Mouse (Mus musculus): ENCODE data around the gene Myl4.
"Not testable (repeated sequence)": the region's sequence is repeated elsewhere in the genome, so short reads cannot be mapped to it uniquely, and the experiment has no call there.

The Myl4 gene

GRCm38 (mm10) chr11:104550406-104550974 lies at the start of gene Myl4, which contains the start of gene Cdc27:
Gene Myl4 (plus strand): TSS chr11:104550663.
Gene Cdc27 (minus strand): TSS chr11:104550620.
- peak; percentile 98 to 99 for DNase-seq (ENCODE audit: low spot score in 2 of 2)

DNA sequence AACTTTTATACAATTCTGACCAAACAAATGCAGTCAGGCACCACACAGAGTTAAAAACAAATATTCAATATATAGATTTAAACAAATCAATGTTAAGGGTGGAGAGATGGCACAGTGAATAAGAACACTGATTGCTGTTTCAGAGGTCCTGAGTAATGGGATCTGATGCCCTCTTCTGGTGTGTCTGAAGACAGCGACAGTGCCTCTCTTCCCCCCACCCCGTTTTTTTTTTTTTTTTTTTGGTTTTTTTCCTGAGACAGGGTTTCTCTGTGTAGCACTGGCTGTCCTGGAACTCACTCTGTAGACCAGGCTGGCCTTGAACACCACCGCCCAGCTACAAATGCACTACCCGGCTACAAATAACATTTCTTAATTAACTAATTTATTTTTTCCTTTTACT lies 42.0 kb upstream of the Myl4 start:
- no peak for DNase-seq (ENCODE audit: low spot score in 2 of 2)

GRCm38 (mm10) chr11:104510606-104511005 lies 39.9 kb upstream of the Myl4 start:
- DNase-seq (ENCODE audit: low spot score in 2 of 2) = peak in 1 of 2 experiments; percentile 38

- DNase-seq (ENCODE audit: low spot score in 2 of 2) = no peak
These were observed 38.0 kb upstream of the Myl4 start for GRCm38 (mm10) chr11:104512436-104512835.

- DNase-seq (ENCODE audit: low spot score in 2 of 2) = no peak
These were observed 24.5 kb upstream of the Myl4 start for GRCm38 (mm10) chr11:104525935-104526334.

DNA sequence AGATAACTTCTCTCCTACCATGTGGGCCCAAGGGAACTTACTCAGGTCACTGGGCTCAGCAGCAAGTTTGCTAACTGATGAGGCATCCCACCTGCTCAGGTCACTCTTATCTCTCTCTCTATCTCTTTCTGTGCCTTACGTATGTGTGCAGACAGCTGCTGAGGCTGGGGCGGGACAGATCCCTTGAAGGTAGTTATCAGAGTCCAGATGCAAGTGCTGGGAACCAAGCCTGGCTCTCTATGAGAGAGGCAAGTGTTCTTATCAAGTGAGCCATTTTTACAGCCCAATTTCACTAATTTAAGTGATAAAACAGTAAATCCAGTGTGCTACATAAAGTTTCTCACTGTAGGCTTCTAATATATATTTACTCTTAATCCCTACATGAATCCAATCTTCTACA lies 13.6 kb upstream of the Myl4 start:
- no peak for DNase-seq (ENCODE audit: low spot score in 2 of 2)

GRCm38 (mm10) chr11:104537945-104538555 lies 12.4 kb upstream of the Myl4 start:
- no peak for DNase-seq (ENCODE audit: low spot score in 2 of 2)

DNA sequence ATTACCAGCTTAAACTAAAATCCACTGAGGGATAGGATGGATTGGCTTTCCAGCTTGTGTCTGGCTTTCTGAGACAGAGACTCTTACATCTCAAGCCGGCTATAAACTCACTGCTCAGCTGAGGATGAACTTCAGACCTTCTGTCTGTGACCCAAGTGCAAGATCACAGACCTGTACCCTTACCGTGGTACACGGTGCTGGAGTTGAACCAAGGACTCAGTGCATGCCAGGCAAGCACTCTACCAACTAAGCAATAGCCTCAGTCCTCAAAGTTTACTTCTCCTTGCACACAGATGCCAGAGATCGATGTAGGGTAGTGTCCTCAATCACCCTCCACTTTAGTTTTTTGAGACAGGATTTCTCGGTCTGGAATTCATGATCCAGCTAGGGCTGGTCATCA lies 10.7 kb upstream of the Myl4 start:
- no peak for DNase-seq (ENCODE audit: low spot score in 2 of 2)

DNA sequence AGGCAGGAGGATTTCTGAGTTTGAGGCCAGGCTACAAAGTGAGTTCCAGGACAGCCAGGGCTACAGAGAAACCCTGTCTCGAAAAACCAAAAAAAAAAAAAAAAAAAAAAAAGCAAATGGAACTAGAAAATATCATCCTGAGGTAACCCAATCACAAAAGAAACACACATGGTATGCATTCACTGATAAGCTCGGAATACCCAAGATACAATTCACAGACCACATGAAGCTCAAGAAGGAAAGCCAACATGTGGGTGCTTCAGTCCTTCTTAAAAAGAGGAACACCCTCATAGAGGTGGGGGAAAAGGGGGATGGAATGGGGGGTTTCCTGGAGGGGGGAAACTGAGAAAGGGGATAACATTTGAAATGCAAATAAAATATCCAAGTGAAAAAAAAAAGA lies 7.1 kb upstream of the Myl4 start:
- not testable (repeated sequence) for DNase-seq (ENCODE audit: low spot score in 2 of 2)

DNA sequence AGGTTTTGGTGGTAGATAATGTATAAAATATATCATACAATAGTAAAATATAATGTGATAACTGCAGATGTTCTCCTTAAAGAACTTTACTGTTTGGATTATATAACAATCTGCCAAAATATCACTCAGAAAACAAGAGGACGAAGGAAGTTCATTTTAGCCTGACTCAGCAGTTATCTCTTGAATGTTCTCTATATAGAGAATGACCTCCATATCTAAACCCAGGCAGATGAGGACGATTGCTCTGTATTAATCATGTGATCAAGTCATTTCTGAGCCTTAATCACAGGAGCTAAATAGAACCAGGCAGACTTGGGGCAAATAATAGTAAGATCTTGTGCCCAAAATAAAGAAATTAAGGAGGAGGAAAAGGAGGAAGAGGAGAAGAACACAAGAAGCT lies 6.0 kb upstream of the Myl4 start:
- DNase-seq (ENCODE audit: low spot score in 2 of 2) = no peak

DNA sequence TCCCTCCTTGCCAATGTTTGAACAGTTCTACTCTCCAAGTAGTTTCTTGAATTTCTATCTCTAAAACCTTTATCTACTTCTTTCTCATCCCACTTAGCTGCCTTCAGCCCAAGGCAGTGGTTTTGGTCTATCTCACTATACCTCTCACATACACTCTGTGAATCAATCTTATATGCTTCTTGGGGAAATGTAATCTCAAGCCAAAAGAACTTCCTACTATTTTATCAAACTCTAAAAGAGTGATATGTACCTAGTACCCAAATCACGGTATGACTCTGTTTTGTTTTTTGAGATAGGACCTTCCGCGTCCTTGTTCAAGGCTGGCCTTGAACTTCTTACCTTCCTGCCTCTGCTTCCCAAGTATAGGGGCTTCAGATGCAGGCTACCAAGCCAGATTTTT lies 3.0 kb upstream of the Myl4 start:
- DNase-seq (ENCODE audit: low spot score in 2 of 2) = no peak

GRCm38 (mm10) chr11:104549438-104550405 lies 741 bp upstream of the Myl4 start:
- peak; percentile 48 to 81 for DNase-seq (ENCODE audit: low spot score in 2 of 2)

DNA sequence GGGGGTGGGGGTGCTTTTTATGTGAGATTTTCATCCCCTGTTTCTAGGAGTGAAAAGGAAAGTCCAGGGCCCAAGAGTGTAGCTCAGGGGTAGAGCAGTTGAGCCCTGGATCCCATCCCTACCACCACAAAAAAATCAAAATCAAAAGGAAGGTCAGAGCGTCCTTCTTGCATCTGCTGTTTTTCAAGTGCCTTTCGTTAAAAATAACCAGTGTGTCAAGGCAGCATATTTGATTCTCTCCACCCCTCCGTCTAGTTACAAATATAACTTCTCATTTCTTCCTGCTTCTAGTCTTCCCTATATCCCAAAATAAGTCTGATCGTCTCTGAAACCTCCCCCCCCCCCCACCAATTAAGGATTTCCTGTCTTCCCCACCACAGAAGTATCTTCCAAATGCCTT lies 7.6 kb downstream of the Myl4 start:
- no peak for DNase-seq (ENCODE audit: low spot score in 2 of 2)

- DNase-seq (ENCODE audit: low spot score in 2 of 2) = peak; percentile 65 to 82
These were observed 8.4 kb downstream of the Myl4 start for GRCm38 (mm10) chr11:104558651-104559403.

GRCm38 (mm10) chr11:104560971-104561370 lies 10.5 kb downstream of the Myl4 start:
- DNase-seq (ENCODE audit: low spot score in 2 of 2) = no peak

DNA sequence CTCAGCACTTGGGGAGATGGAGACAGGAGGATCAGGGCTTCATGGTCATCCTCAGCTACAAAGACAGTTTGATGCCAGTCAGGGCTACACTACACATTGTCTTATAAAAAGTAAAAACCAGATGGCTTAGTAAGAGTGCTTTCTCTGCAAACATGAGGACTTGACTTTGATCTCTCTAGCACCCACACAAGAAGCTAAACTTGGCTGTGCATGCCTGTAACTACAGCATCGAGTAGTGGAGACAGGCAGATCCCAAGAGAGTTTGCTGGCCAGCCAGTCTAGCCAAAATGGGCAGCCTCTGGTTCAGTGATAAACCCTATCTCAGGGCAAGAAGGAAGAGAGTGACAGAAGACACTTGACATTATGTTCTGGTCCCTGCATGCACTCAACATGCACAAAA lies 13.0 kb downstream of the Myl4 start:
- no peak for DNase-seq (ENCODE audit: low spot score in 2 of 2)

DNA sequence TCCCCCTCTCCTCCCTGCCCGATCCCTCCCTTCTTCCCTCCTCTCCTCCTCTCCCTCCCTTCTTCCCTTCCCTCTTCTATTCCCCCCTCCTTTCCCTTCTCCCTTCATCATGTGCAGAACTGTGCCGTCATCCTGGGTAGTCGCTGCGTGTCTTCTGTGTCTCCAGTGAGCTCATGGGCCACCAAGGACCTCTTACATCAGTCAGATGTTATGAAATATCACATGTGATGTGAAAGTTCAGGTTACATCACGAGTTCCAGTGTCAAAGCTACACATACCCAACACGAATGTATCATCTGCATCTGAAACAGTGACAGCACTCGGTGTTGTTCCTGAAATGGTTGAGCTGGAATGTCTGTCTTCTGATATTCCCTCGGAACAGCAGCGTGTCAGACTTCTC lies 14.7 kb downstream of the Myl4 start:
- DNase-seq (ENCODE audit: low spot score in 2 of 2) = no peak

DNA sequence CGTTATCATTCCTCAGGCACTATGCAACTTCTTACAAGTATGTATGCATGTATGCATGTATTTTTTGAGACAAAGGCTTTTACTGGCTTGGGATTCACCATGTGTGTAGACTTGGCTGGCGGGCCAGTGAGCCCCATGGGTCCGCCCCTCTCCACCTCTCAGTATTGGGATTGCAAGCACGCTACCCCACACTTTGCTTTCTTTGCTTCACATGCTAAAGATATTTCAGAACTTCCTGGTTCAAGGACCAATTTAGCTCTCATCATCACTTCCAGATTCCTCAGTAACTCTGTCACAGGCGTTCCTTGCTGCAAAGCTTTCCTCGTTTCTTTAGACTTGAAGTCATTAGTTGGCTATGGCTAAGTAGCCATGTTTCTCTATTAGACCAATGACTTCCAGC lies 15.6 kb downstream of the Myl4 start:
- no peak for DNase-seq (ENCODE audit: low spot score in 2 of 2)

DNA sequence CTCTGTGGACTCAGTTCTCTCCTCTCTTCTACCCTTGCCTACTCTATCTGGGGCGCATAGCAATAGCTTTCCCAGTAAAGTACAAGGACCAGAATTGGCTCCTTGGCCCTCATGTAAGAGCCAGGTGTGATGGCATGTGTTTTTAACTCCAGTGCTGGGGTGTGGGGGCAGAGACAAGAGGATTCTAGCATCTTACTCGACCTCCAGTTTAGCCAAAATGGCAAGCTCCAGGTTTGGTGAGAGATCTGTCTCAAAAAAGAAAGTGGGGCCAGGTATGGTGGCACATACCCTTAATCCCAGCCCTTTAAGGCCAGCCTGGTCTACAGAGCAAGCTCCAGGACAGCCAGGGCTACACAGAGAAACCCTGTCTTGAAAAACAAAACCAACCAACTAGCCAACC lies 16.3 kb downstream of the Myl4 start:
- DNase-seq (ENCODE audit: low spot score in 2 of 2) = no peak

GRCm38 (mm10) chr11:104567736-104568135 lies 17.3 kb downstream of the Myl4 start:
- no peak for DNase-seq (ENCODE audit: low spot score in 2 of 2)

GRCm38 (mm10) chr11:104568326-104568725 lies 17.9 kb downstream of the Myl4 start:
- DNase-seq (ENCODE audit: low spot score in 2 of 2) = no peak

- DNase-seq (ENCODE audit: low spot score in 2 of 2) = not testable (repeated sequence)
These were observed 20.1 kb downstream of the Myl4 start for GRCm38 (mm10) chr11:104570515-104570914.

Data from right cerebral cortex, postnatal 10 days (tissue).